In genomic region chr10:106380628-106381027, GRCm38 (mm10) we compare ENCODE assay signal across 16 mouse cellular contexts.
DNase-seq lines count a peak whose midpoint lies in the region; ATAC-seq and TF ChIP-seq lines count a peak whose summit lies in the region.
"Had no signal": no experiment of that assay in that cellular context is flagged by ENCODE, and none has a peak within 500 bp of the region (broad histone marks: within the 10 kb centered on the region; RNA-seq: fewer than 3 reads in every experiment).

No protein-coding gene starts in this region.

- 0 out of 2 replicates have a peak, but pooled peaks have one; percentile 9 for TF ChIP-seq CTCF in gastrocnemius, adult 2 months (IDR thresholded peaks at IDR 0.05)
- peak; percentile 49 for TF ChIP-seq CTCF in left cerebral cortex, adult 2 months (IDR thresholded peaks at IDR 0.05)

- in situ Hi-C loops in ES-E14 (cut with MboI; ENCODE audit: low sequenced_read_pairs in 2 of 2, unreplicated experiment in 2 of 2), result no loop called here

- H3K4me3 ChIP-seq in gastrocnemius, adult 2 months, result no peak overlapping the region
- H3K4me3 ChIP-seq in left cerebral cortex, adult 2 months, result no peak overlapping the region
- H3K4me3 ChIP-seq in ES-E14 (ENCODE audit: insufficient read depth in 1 of 2, low read depth in 1 of 2, low read length in 2 of 2, poor library complexity in 1 of 2, severe bottlenecking in 1 of 2), result no peak overlapping the region
- H3K4me3 ChIP-seq: forebrain, embryonic 12.5 days; heart, embryonic 15.5 days; hindbrain, embryonic 10.5 days; midbrain, embryonic 13.5 days had no signal

- H3K9me3 ChIP-seq in ES-E14 (ENCODE audit: control insufficient read depth, insufficient read depth, low read depth, low read length), result no peaks in the 10 kb centered on the region
- H3K9me3 ChIP-seq: forebrain, embryonic 12.5 days; heart, embryonic 15.5 days; hindbrain, embryonic 10.5 days; midbrain, embryonic 13.5 days had no signal

- no peak for DNase-seq in gastrocnemius, adult 2 months
- DNase-seq in gastrocnemius, postnatal 14 days, result no peak
- peak in 1 of 2 experiments; percentile 11 for DNase-seq in left cerebral cortex, adult 2 months (ENCODE audit: extremely low spot score in 1 of 2, low spot score in 2 of 2)
- no peak for DNase-seq in left cerebral cortex, adult 8-10 months (ENCODE audit: low spot score in 2 of 2)
- DNase-seq in ES-E14 (ENCODE audit: low read depth, low spot score), result peak; percentile 22
- peak; percentile 14 for DNase-seq in ZHBTc4 (ENCODE audit: low read depth, low spot score)
- DNase-seq: embryo, embryonic 11 days; liver; lung, adult 18-20 months; thymus, adult 18-20 months had no signal

- intact Hi-C loops in gastrocnemius, adult 2 months (cut with DNase I), result no loop called here
- intact Hi-C loops in gastrocnemius, postnatal 14 days (cut with DNase I; ENCODE audit: low total_unique reads), result no loop called here
- intact Hi-C loops in left cerebral cortex, adult 2 months (cut with DNase I), result loop anchor here (1.0 kb wide), 1 partner anchor 205 kb away; no protein-coding TSS in a partner anchor

- H3K4me1 ChIP-seq in ES-E14 (ENCODE audit: control insufficient read depth in 2 of 2, insufficient read depth in 2 of 2, low read length in 2 of 2, poor library complexity in 1 of 2), result no peaks in the 10 kb centered on the region
- H3K4me1 ChIP-seq: forebrain, embryonic 12.5 days; heart, embryonic 15.5 days; hindbrain, embryonic 10.5 days; midbrain, embryonic 13.5 days had no signal

- H3K9ac ChIP-seq in ES-E14 (ENCODE audit: insufficient read depth, low read depth, low read length, poor library complexity, severe bottlenecking), result no peak overlapping the region
- H3K9ac ChIP-seq: forebrain, embryonic 12.5 days; heart, embryonic 15.5 days; midbrain, embryonic 13.5 days had no signal

- no peaks in the 10 kb centered on the region for H3K36me3 ChIP-seq in ES-E14 (ENCODE audit: control insufficient read depth, insufficient read depth, low read length, poor library complexity, severe bottlenecking)
- H3K36me3 ChIP-seq: forebrain, embryonic 12.5 days; heart, embryonic 15.5 days; hindbrain, embryonic 10.5 days; midbrain, embryonic 13.5 days had no signal

- no peak overlapping the region for H3K27ac ChIP-seq in gastrocnemius, adult 2 months
- no peak overlapping the region for H3K27ac ChIP-seq in left cerebral cortex, adult 2 months
- H3K27ac ChIP-seq in ES-E14 (ENCODE audit: insufficient read depth, low read depth, low read length, poor library complexity, severe bottlenecking), result no peak overlapping the region
- H3K27ac ChIP-seq: forebrain, embryonic 12.5 days; heart, embryonic 15.5 days; hindbrain, embryonic 10.5 days; macrophage; midbrain, embryonic 13.5 days had no signal

- no peak for ATAC-seq in monocyte, adult 5-6 weeks (replicated peaks; ENCODE audit: insufficient number of reproducible peaks, low FRiP score, low TSS enrichment, poor library complexity, severe bottlenecking)
- ATAC-seq: midbrain, embryonic 13.5 days had no signal

TF ChIP-seq in ES-E14, 5 proteins besides CTCF, POLR2A, EP300 and RAD21:
- TF ChIP-seq CHD2 (IDR thresholded peaks at IDR 0.05; ENCODE audit: low read depth, low read length) (no peak), ZNF384 (IDR thresholded peaks at IDR 0.05; ENCODE audit: low read depth, low read length) (peak; percentile 56; the same call in 1 of the 2 replicates)

Comparison
In these comparisons a context has a peak if more than half of its experiments do, and no peak if none do; other contexts are left out.
1. DNase-seq: peak in ES-E14 (single experiment) and ZHBTc4 (single experiment); none in gastrocnemius, adult 2 months (single experiment), gastrocnemius, postnatal 14 days (single experiment) and left cerebral cortex, adult 8-10 months (0 of 2).